Mouse (Mus musculus): ENCODE measurements around the gene Ak5.
"Not testable (repeated sequence)": the region's sequence is repeated elsewhere in the genome, so short reads cannot be mapped to it uniquely, and the experiment has no call there.

The Ak5 gene

GRCm38 (mm10) chr3:152477796-152478527, 190.2 kb downstream of the Ak5 start:
- DNase-seq (ENCODE audit: low read depth, low spot score): peak; percentile 33

GRCm38 (mm10) chr3:152475894-152476293, 192.3 kb downstream of the Ak5 start:
- DNase-seq (ENCODE audit: low read depth, low spot score): no peak

- no peak for DNase-seq (ENCODE audit: low read depth, low spot score)
These were observed 192.9 kb downstream of the Ak5 start for GRCm38 (mm10) chr3:152475278-152475669.

- peak; percentile 32 for DNase-seq (ENCODE audit: low read depth, low spot score)
These were observed 193.4 kb downstream of the Ak5 start for GRCm38 (mm10) chr3:152474582-152475277.

GRCm38 (mm10) chr3:152472676-152473075, 195.5 kb downstream of the Ak5 start:
- no peak for DNase-seq (ENCODE audit: low read depth, low spot score)

- DNase-seq (ENCODE audit: low read depth, low spot score): no peak
These were observed 197.8 kb downstream of the Ak5 start for GRCm38 (mm10) chr3:152470347-152470746.

- DNase-seq (ENCODE audit: low read depth, low spot score): no peak
These were observed 198.5 kb downstream of the Ak5 start for GRCm38 (mm10) chr3:152469423-152470200.

- no peak for DNase-seq (ENCODE audit: low read depth, low spot score)
These were observed 199.6 kb downstream of the Ak5 start for GRCm38 (mm10) chr3:152468569-152469041.

GRCm38 (mm10) chr3:152468032-152468431, 200.1 kb downstream of the Ak5 start:
- no peak for DNase-seq (ENCODE audit: low read depth, low spot score)

- DNase-seq (ENCODE audit: low read depth, low spot score): no peak
These were observed 200.8 kb downstream of the Ak5 start for GRCm38 (mm10) chr3:152467312-152467711.

GRCm38 (mm10) chr3:152466849-152467248, 201.3 kb downstream of the Ak5 start:
- no peak for DNase-seq (ENCODE audit: low read depth, low spot score)

- no peak for DNase-seq (ENCODE audit: low read depth, low spot score)
These were observed 202.8 kb downstream of the Ak5 start for GRCm38 (mm10) chr3:152465338-152465737.

- no peak for DNase-seq (ENCODE audit: low read depth, low spot score)
These were observed 203.7 kb downstream of the Ak5 start for GRCm38 (mm10) chr3:152464462-152464861.

GRCm38 (mm10) chr3:152462900-152463299, 205.3 kb downstream of the Ak5 start:
- DNase-seq (ENCODE audit: low read depth, low spot score): no peak

GRCm38 (mm10) chr3:152462038-152462547, 206.1 kb downstream of the Ak5 start:
- no peak for DNase-seq (ENCODE audit: low read depth, low spot score)

- no peak for DNase-seq (ENCODE audit: low read depth, low spot score)
These were observed 207.4 kb downstream of the Ak5 start for GRCm38 (mm10) chr3:152460802-152461201.

- DNase-seq (ENCODE audit: low read depth, low spot score): not testable (repeated sequence)
These were observed 209.3 kb downstream of the Ak5 start for GRCm38 (mm10) chr3:152458875-152459274.

- no peak for DNase-seq (ENCODE audit: low read depth, low spot score)
These were observed 210.7 kb downstream of the Ak5 start for GRCm38 (mm10) chr3:152457308-152458035.

GRCm38 (mm10) chr3:152453163-152453562, 215.0 kb downstream of the Ak5 start:
- no peak for DNase-seq (ENCODE audit: low read depth, low spot score)

GRCm38 (mm10) chr3:152446966-152447365, 221.2 kb downstream of the Ak5 start:
- no peak for DNase-seq (ENCODE audit: low read depth, low spot score)

GRCm38 (mm10) chr3:152444114-152444513, 224.0 kb downstream of the Ak5 start:
- no peak for DNase-seq (ENCODE audit: low read depth, low spot score)
